Mouse (Mus musculus): ENCODE results near the gene Crkl. TPM values are rescaled to one million over a fixed set of nuclear protein-coding genes. Genes with fewer than 3 reads are reported as not detected.

Crkl gene
- 14.8 TPM for polyA plus RNA-seq (2012; fragmentation: generic; extraction: Trizol)

GRCm38 (mm10) chr16:17451541-17452372 lies at the start of gene Crkl:
Gene Crkl, plus strand, starts transcription at chr16:17451987.
- Histone ChIP-seq H3K27me3 (ENCODE audit: control insufficient read depth, insufficient read depth, insufficient read length) (no peaks in the 10 kb centered on the region), H3ac (ENCODE audit: control insufficient read depth, insufficient read length) (peak within 1 kb of the TSS; percentile 71), H3K4me2 (ENCODE audit: low read depth) (peak within 1 kb of the TSS; percentile 95), H3K4me3 (peak within 1 kb of the TSS; percentile 98), H3K36me3 (ENCODE audit: control insufficient read depth, insufficient read depth) (no peaks in the 10 kb centered on the region), H3K79me2 (ENCODE audit: control insufficient read depth, insufficient read depth) (peaks cover 49% of the 10 kb centered on the region)
- no peak for TF ChIP-seq MAX (IDR thresholded peaks at IDR 0.05; ENCODE audit: low read depth)
- TF ChIP-seq POLR2A (IDR thresholded peaks at IDR 0.05; ENCODE audit: insufficient read length, low read depth), result peak; percentile 84
- peak in 1 of 3 experiments; percentile 44 for TF ChIP-seq MYOG (IDR thresholded peaks at IDR 0.05; ENCODE audit: control insufficient read depth in 1 of 3, insufficient read depth in 1 of 3, insufficient read length in 2 of 3, low read depth in 2 of 3)
- peak in 1 of 3 experiments; percentile 5 for TF ChIP-seq MYOD1 (IDR thresholded peaks at IDR 0.05; ENCODE audit: control insufficient read depth in 1 of 3, insufficient read length in 2 of 3, low read depth in 2 of 3)
- no peak for TF ChIP-seq CEBPB (IDR thresholded peaks at IDR 0.05; ENCODE audit: insufficient read depth, poor library complexity, severe bottlenecking)
- peak; percentile 80 for TF ChIP-seq POLR2AphosphoS2 (IDR thresholded peaks at IDR 0.05; ENCODE audit: insufficient read length, low read depth)
- no peak for TF ChIP-seq TCF3 (IDR thresholded peaks at IDR 0.05; ENCODE audit: insufficient read length, low read depth)
- TF ChIP-seq USF1 (IDR thresholded peaks at IDR 0.05; ENCODE audit: low read depth), result no peak

GRCm38 (mm10) chr16:17402855-17403254 lies 48.9 kb upstream of the Crkl start:
- Histone ChIP-seq H3K4me3 (no peak overlapping the region), H3K27me3 (ENCODE audit: control insufficient read depth, insufficient read depth, insufficient read length) (no peaks in the 10 kb centered on the region), H3K79me2 (ENCODE audit: control insufficient read depth, insufficient read depth) (peaks cover 23% of the 10 kb centered on the region), H3ac (ENCODE audit: control insufficient read depth, insufficient read length) (no peak overlapping the region), H3K4me2 (ENCODE audit: low read depth) (no peak overlapping the region), H3K36me3 (ENCODE audit: control insufficient read depth, insufficient read depth) (no peaks in the 10 kb centered on the region)
- TF ChIP-seq E2F4 (IDR thresholded peaks at IDR 0.05; ENCODE audit: insufficient read depth) (no peak), REST (IDR thresholded peaks at IDR 0.05; ENCODE audit: insufficient read depth, insufficient read length) (no peak)

DNA sequence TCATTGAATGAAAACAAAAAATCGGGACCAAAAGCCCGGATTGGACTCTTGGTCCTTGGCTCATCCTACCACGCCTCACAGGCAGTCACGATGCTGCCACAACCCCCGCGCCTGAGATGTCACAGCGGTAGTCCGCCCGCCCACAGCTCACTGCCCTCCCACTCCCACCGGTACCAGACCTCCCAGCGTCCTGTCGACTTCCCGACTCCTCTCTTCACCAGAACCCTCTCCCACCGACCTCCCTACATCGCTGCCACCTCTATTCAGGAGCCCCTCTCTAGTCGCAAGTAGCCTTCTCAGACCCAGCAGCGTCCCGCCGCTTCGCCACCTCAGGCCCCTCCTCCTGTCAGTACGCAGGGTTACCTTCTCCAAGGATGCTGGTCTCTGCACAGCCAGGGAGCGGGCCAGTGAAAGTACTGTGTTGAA lies 46.5 kb upstream of the Crkl start:
- TF ChIP-seq TCF12 (IDR thresholded peaks at IDR 0.05; ENCODE audit: insufficient read depth, poor library complexity, severe bottlenecking) (no peak), POLR2A (IDR thresholded peaks at IDR 0.05; ENCODE audit: insufficient read length, low read depth) (peak; percentile 57)
- Histone ChIP-seq H3K27me3 (ENCODE audit: control insufficient read depth, insufficient read depth, insufficient read length) (no peaks in the 10 kb centered on the region), H3K36me3 (ENCODE audit: control insufficient read depth, insufficient read depth) (no peaks in the 10 kb centered on the region), H3K4me3 (peak overlapping the region; percentile 82), H3K4me2 (ENCODE audit: low read depth) (peak overlapping the region; percentile 99), H3ac (ENCODE audit: control insufficient read depth, insufficient read length) (peak overlapping the region; percentile 33), H3K79me2 (ENCODE audit: control insufficient read depth, insufficient read depth) (peaks cover 15% of the 10 kb centered on the region)

GRCm38 (mm10) chr16:17405736-17406443 lies 45.9 kb upstream of the Crkl start, which contains the start of the genes Snap29 and Pi4ka:
Gene Snap29, plus strand, starts transcription at chr16:17405986.
Gene Pi4ka, minus strand, starts transcription at chr16:17406314.
- Histone ChIP-seq H3K36me3 (ENCODE audit: control insufficient read depth, insufficient read depth) (no peaks in the 10 kb centered on the region), H3K4me3 (peak within 1 kb of the TSS; percentile 82), H3K79me2 (ENCODE audit: control insufficient read depth, insufficient read depth) (peaks cover 13% of the 10 kb centered on the region), H3K4me2 (ENCODE audit: low read depth) (peak within 1 kb of the TSS; percentile 99), H3ac (ENCODE audit: control insufficient read depth, insufficient read length) (peak within 1 kb of the TSS; percentile 33), H3K27me3 (ENCODE audit: control insufficient read depth, insufficient read depth, insufficient read length) (no peaks in the 10 kb centered on the region)
- TF ChIP-seq E2F4 (IDR thresholded peaks at IDR 0.05; ENCODE audit: insufficient read depth), result no peak
- TF ChIP-seq CEBPB (IDR thresholded peaks at IDR 0.05; ENCODE audit: insufficient read depth, poor library complexity, severe bottlenecking), result no peak
- peak; percentile 74 for TF ChIP-seq USF1 (IDR thresholded peaks at IDR 0.05; ENCODE audit: low read depth)
- TF ChIP-seq POLR2A (IDR thresholded peaks at IDR 0.05; ENCODE audit: insufficient read length, low read depth), result peak; percentile 75
- TF ChIP-seq MYOG (IDR thresholded peaks at IDR 0.05; ENCODE audit: control insufficient read depth in 1 of 3, insufficient read depth in 1 of 3, insufficient read length in 2 of 3, low read depth in 2 of 3), result peak in 1 of 3 experiments; percentile 16
- TF ChIP-seq POLR2AphosphoS2 (IDR thresholded peaks at IDR 0.05; ENCODE audit: insufficient read length, low read depth), result peak; percentile 74
- peak in 1 of 3 experiments; percentile 35 for TF ChIP-seq MYOD1 (IDR thresholded peaks at IDR 0.05; ENCODE audit: control insufficient read depth in 1 of 3, insufficient read length in 2 of 3, low read depth in 2 of 3)

DNA sequence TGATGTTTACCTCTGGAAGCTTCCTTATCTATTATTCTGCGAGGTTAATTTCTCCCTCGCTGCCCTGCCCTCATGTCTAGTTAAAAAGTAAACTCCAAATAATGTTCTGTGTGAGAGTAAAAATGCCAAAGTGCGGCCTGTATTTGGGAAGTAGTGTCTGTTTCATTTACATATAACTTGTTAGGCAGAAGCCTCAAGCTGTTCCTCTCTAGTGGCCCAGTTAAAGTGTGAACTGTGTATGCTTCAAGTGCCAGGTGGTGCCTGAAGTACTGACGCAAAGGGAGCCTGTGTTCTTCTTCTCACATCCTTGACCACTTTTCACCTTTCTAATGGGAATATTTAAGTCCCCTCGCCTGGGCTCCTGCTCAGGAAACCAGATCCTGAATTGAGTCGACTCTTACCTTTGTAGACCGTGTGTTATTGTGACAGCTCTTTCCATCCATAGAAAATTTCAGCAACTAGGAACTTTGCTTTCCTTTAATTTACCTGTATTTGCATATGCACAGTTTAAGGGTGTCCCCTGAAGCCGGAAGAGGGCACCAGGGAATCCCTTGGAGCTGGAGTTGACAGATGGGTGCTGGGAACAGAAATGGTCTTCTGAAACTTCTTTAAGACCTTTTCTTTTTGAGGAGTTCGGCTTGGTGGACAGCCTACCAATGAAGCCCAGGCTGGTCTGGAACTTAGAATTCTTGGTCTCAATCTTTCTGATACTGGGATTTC lies 45.1 kb upstream of the Crkl start:
- Histone ChIP-seq H3ac (ENCODE audit: control insufficient read depth, insufficient read length) (peak overlapping the region; percentile 33), H3K4me2 (ENCODE audit: low read depth) (peak overlapping the region; percentile 86), H3K79me2 (ENCODE audit: control insufficient read depth, insufficient read depth) (peaks cover 13% of the 10 kb centered on the region), H3K36me3 (ENCODE audit: control insufficient read depth, insufficient read depth) (no peaks in the 10 kb centered on the region), H3K4me3 (peak overlapping the region; percentile 82), H3K27me3 (ENCODE audit: control insufficient read depth, insufficient read depth, insufficient read length) (no peaks in the 10 kb centered on the region)
- TF ChIP-seq POLR2A (IDR thresholded peaks at IDR 0.05; ENCODE audit: insufficient read length, low read depth) (no peak), SRF (IDR thresholded peaks at IDR 0.05; ENCODE audit: control insufficient read depth, insufficient read length, low read depth) (no peak), E2F4 (IDR thresholded peaks at IDR 0.05; ENCODE audit: insufficient read depth) (no peak), TCF12 (IDR thresholded peaks at IDR 0.05; ENCODE audit: insufficient read depth, poor library complexity, severe bottlenecking) (no peak)

All from myocyte (in vitro differentiated cells).